Mouse (Mus musculus) stomach, embryonic 14.5 days (tissue): ENCODE measurements at regions not wholly inside any gene's neighbourhood (a gene's known extent, or its start where the extent isn't known, plus 50 kb on each side); places are given as distances from the start of the nearest gene placed in this dataset.
A peak's percentile ranks its signal among the peaks of the same experiment; 100 is the strongest.

Source experiments
- ATAC-seq: fragments of 200-750 bp; cut with Nextera tagmentation; 2 replicates; pipeline ENCODE4 v1.8.0; 2017; ENCODE audit warnings: low read depth, moderate TSS enrichment; ENCODE audit not compliant: insufficient number of reproducible peaks, insufficient read depth, low FRiP score
- H3K27ac ChIP-seq: fragments of 300-500 bp; sonication (generic); 2 replicates; pipeline ENCODE4 v1.5.1; 2014; ENCODE audit warnings: mild to moderate bottlenecking, low read length, moderate library complexity, mixed read lengths
- H3K27me3 ChIP-seq: fragments of 300-500 bp; sonication (generic); 2 replicates; pipeline ENCODE4 v1.6.1; 2014; ENCODE audit warnings: low read length, control low read depth, mixed read lengths; ENCODE audit not compliant: control insufficient read depth, insufficient read depth
- H3K36me3 ChIP-seq: fragments of 300-500 bp; sonication (generic); 2 replicates; pipeline ENCODE4 v1.6.1; 2014; ENCODE audit warnings: mild to moderate bottlenecking, control low read depth, low read length, moderate library complexity, mixed read lengths; ENCODE audit not compliant: control insufficient read depth, insufficient read depth
- H3K4me1 ChIP-seq: fragments of 300-500 bp; sonication (generic); 2 replicates; pipeline ENCODE4 v1.6.1; 2014; ENCODE audit warnings: low read length, control low read depth, mixed read lengths; ENCODE audit not compliant: control insufficient read depth, insufficient read depth
- H3K4me2 ChIP-seq: fragments of 300-500 bp; sonication (generic); replicated peaks from 2 replicates; pipeline ENCODE4 v1.6.1; 2014; ENCODE audit warnings: low read depth, low read length, control low read depth
- H3K4me3 ChIP-seq: fragments of 300-500 bp; sonication (generic); 2 replicates; pipeline ENCODE4 v1.5.1; 2014; ENCODE audit warnings: low read depth, low read length, control low read depth
- H3K9ac ChIP-seq: fragments of 300-500 bp; sonication (generic); replicated peaks from 2 replicates; pipeline ENCODE4 v1.6.1; 2014; ENCODE audit warnings: low read depth, mild to moderate bottlenecking, control low read depth, low read length, moderate library complexity, mixed read lengths
- H3K9me3 ChIP-seq: fragments of 300-500 bp; sonication (generic); 2 replicates; pipeline ENCODE4 v1.6.1; 2016; ENCODE audit warnings: low read depth, low read length, control low read depth; ENCODE audit not compliant: control insufficient read depth
- WGBS: fragments of 180-500 bp; shearing (Covaris S2); extraction: QIAGEN DNeasy Blood & Tissue Kit; methylation state at CpG from one replicate; pipeline ENCODE4 v1.1.7; 2014; 5-methylcytosine and 5-hydroxymethylcytosine counted together

DNA sequence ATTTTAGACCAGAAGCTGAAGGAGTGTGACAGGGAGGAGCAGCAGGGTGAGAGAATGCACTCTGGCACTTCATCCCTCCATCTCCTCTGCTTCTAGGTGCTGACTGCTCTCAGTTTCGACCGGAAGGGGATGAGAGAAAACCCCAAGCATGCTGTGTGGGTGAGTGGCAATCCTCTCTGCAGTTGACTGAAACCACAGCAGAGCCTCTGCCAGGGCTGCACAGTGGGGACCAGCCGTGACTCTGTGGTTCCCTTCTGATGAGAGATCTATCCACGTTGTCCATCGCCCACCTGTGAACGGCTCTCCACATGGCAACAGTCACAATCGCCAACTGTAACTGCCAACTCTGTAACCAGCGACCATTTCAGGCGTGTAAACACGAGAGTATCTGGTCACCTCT lies 64.6 kb upstream of the Ptpn13 start:
- no peak overlapping the region for H3K9ac ChIP-seq
- 83% methylated on average over 10 of the region's 10 CpGs for WGBS
- H3K4me3 ChIP-seq, result no peak overlapping the region
- ATAC-seq, result no peak
- H3K4me1 ChIP-seq, result no peaks in the 10 kb centered on the region
- no peak overlapping the region for H3K27ac ChIP-seq
- H3K27me3 ChIP-seq, result no peaks in the 10 kb centered on the region
- H3K9me3 ChIP-seq, result peaks cover 3% of the 10 kb centered on the region; the same call in 1 of the 2 replicates
- H3K4me2 ChIP-seq, result no peak overlapping the region
- H3K36me3 ChIP-seq, result no peaks in the 10 kb centered on the region

DNA sequence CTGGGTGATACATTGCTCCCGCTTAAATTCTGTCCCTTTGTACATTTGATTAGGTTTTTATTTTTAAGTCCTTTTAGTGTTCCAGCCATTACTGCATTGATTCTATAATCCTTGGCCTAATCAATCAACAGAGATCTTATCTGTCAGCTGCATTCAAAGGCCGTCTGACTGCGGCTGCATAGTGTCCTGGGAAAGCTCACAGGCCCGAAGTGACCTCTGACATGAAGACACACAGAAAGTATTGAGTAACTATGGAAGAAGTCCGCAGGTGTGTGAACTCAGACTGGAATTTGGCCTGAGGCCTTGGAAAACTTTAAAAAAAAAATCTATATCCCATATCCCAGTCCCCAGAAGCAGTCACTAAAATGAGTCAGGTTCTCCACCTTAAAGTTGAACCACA lies 67.4 kb upstream of the Ptpn13 start:
- Histone ChIP-seq H3K4me3 (no peak overlapping the region), H3K36me3 (no peaks in the 10 kb centered on the region), H3K4me1 (no peaks in the 10 kb centered on the region), H3K9me3 (no peaks in the 10 kb centered on the region), H3K27ac (no peak overlapping the region), H3K9ac (no peak overlapping the region), H3K4me2 (no peak overlapping the region), H3K27me3 (no peaks in the 10 kb centered on the region)
- ATAC-seq, result no peak
- 53% methylated on average over 5 of the region's 5 CpGs for WGBS

GRCm38 (mm10) chr5:103356500-103356899 lies 68.5 kb upstream of the Ptpn13 start:
- Histone ChIP-seq H3K9me3 (no peaks in the 10 kb centered on the region; the same call in 1 of the 2 replicates), H3K4me1 (no peaks in the 10 kb centered on the region), H3K36me3 (no peaks in the 10 kb centered on the region), H3K27ac (no peak overlapping the region), H3K9ac (no peak overlapping the region), H3K4me3 (no peak overlapping the region), H3K4me2 (no peak overlapping the region), H3K27me3 (no peaks in the 10 kb centered on the region)
- WGBS, result 69% methylated on average over 6 of the region's 6 CpGs
- ATAC-seq, result no peak

DNA sequence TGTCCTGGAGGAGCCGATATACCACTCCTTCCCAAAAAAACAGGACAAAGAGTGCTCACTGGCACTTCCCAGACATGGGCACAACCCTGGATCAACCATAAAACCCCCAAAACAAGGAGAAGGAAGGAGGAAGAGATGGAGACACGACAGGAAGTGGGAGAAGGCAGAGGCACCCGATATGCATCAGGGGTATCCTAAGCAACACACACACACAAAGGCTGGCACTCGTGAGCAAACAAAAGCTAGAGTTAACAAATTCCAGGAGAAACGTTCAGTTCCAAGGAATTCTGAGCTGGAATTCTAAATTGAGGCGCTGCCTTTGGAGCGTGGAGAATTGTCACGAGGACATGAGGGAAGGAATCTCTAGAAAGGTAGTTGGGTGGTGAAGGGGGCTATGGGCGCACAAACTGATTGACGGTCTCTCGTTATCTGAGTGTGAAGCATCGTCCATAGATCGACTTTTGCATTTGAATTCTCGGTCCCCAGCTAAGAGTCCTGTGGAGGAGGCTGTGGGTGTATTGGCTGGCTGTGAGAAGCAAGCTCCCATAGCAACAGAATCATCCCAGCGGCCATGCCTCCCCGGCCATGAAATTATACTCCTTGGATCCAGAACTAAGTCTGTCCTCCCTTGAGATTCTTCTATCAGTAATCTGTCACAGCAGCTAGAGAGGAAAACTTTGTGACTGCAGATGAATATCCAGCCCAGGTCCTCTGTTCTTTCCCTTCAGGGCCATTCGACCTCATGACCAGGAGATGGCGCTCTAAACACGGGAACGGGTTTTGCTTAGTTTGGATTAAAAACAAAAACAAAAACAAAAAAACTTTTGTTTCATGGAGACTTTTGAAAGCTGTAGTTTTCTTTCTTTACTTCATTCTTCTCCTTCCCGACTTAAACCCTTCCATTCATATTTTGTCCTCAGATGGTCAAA lies 69.4 kb upstream of the Ptpn13 start:
- Histone ChIP-seq H3K9me3 (no peaks in the 10 kb centered on the region; the same call in 1 of the 2 replicates), H3K27me3 (no peaks in the 10 kb centered on the region), H3K36me3 (no peaks in the 10 kb centered on the region), H3K4me1 (no peaks in the 10 kb centered on the region), H3K9ac (no peak overlapping the region), H3K27ac (no peak overlapping the region), H3K4me2 (no peak overlapping the region), H3K4me3 (no peak overlapping the region)
- WGBS, result 38% methylated on average over 21 of the region's 21 CpGs
- ATAC-seq, result no peak

GRCm38 (mm10) chr5:103343869-103344268 lies 81.1 kb upstream of the Ptpn13 start:
- Histone ChIP-seq H3K27me3 (no peaks in the 10 kb centered on the region), H3K9ac (no peak overlapping the region), H3K36me3 (no peaks in the 10 kb centered on the region), H3K4me3 (no peak overlapping the region), H3K4me2 (no peak overlapping the region), H3K4me1 (no peaks in the 10 kb centered on the region), H3K27ac (no peak overlapping the region), H3K9me3 (no peaks in the 10 kb centered on the region)
- no peak for ATAC-seq
- 22% methylated on average over 2 of the region's 2 CpGs for WGBS

DNA sequence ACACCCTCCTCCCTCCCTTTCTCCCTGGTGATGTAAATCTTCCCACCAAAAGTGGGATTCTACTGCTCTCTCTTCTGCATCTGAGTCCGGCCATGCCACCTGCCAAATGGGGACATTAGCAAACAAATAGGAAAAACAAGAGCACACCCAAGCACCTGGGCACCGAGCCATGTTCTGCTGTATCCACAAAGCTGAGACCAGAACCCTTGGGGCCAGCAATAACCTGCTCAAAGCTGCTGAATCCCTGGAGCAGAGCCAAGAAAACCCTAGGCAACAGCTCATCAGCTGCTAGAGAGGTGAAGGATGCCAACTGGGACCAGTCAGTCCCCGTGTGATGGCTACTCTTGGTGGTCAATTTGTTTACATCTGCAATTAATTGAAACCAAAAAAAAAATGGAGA lies 83.5 kb upstream of the Ptpn13 start:
- H3K9me3 ChIP-seq, result no peaks in the 10 kb centered on the region
- H3K27ac ChIP-seq, result no peak overlapping the region
- no peak overlapping the region for H3K9ac ChIP-seq
- H3K4me3 ChIP-seq, result no peak overlapping the region
- H3K4me1 ChIP-seq, result peaks cover 2% of the 10 kb centered on the region; the same call in 1 of the 2 replicates
- no peak for ATAC-seq
- no peaks in the 10 kb centered on the region for H3K27me3 ChIP-seq
- H3K4me2 ChIP-seq, result no peak overlapping the region
- 42% methylated on average over 3 of the region's 3 CpGs for WGBS
- H3K36me3 ChIP-seq, result no peaks in the 10 kb centered on the region

DNA sequence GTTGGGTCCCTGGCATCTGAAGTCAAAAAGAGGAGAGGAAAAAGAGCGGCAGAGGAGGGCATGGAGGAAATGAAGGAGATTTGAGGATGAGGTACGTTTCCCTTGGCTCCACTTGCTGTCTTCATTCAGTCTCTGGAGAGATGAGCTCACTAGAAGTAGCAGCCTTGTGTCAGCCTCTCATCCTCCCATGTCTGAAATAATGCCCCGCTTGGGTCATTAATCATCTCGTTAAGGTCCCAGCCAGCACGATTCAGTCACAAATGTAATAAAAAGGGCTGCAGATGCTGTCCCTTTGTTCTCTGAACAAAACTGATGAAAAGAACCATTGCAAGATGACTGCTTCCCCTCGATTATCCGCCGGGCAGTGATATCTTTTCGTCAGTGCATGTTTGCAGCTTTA lies 84.4 kb upstream of the Ptpn13 start:
- no peak overlapping the region for H3K4me2 ChIP-seq
- 49% methylated on average over 9 of the region's 9 CpGs for WGBS
- no peak for ATAC-seq
- no peak overlapping the region for H3K27ac ChIP-seq
- peaks cover 3% of the 10 kb centered on the region; the same call in 1 of the 2 replicates for H3K4me1 ChIP-seq
- H3K27me3 ChIP-seq, result no peaks in the 10 kb centered on the region
- H3K9me3 ChIP-seq, result no peaks in the 10 kb centered on the region
- no peak overlapping the region for H3K9ac ChIP-seq
- no peak overlapping the region for H3K4me3 ChIP-seq
- H3K36me3 ChIP-seq, result no peaks in the 10 kb centered on the region

DNA sequence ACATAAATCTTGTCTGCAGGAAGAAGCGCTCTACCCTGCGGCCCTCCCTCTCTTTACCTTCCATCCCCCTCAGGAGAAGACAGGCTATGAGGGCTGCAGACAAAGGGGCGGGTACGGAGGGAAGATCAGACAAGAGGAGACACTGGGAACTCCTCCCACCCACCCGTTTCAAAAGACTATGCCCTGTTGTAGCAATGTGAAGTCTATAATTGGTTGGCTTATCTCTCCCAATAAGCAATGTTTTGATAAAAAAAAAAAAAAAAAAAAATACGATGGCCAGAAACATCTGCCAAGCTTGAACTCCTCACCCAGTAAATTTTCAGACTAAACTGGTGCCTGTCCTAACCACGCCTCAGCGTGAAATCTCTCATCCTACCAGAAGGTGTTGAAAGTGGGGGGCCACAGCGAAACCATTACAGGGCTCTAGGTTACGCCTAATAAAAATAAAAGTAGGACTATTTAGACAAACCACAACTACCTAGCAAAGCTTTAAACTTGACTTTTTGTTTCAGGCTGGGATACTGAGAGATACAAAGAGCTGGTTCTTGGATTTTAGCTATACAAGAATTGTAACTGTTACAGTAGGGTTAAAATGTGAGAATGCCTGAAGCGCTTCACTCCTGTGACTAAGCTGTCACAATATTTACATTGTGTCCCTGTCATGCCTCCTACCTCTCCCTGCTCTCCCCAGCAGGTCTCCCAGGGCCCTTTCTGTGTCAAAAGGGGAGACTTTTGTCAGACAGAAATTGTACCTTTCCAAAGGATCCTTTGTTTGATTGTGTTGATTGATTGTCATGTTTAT lies 88.1 kb upstream of the Ptpn13 start:
- H3K4me3 ChIP-seq, result no peak overlapping the region
- H3K4me2 ChIP-seq, result no peak overlapping the region; the same call in 1 of the 2 replicates
- no peaks in the 10 kb centered on the region for H3K27me3 ChIP-seq
- no peaks in the 10 kb centered on the region for H3K9me3 ChIP-seq
- H3K4me1 ChIP-seq, result peaks cover 3% of the 10 kb centered on the region; the same call in 1 of the 2 replicates
- no peaks in the 10 kb centered on the region for H3K36me3 ChIP-seq
- no peak overlapping the region for H3K27ac ChIP-seq
- 11% methylated on average over 11 of the region's 11 CpGs for WGBS
- peak; percentile 23; the same call in 1 of the 2 replicates for ATAC-seq
- no peak overlapping the region for H3K9ac ChIP-seq
